Mouse (Mus musculus) megakaryocyte progenitor cell, adult 5-6 weeks (primary cell): ENCODE data around the gene Vwa5a. TPM values are rescaled to one million over a fixed set of nuclear protein-coding genes. Genes with fewer than 3 reads are reported as not detected.

ENCODE experiments used
- ATAC-seq: replicated peaks from 2 replicates; pipeline ENCODE4 v1.8.0; 2016; ENCODE audit warnings: mild to moderate bottlenecking, moderate TSS enrichment, inconsistent platforms; ENCODE audit not compliant: poor library complexity
- total RNA-seq, 2 experiments: library from RNA; stranded (forward) in 1 of 2; stranded (reverse) in 1 of 2; fragments of 157-497, 149-512 nt in 1 of 2; fragments of 200-1000 nt in 1 of 2; gene quantifications; 2 replicates each; pipeline versions ENCODE4 v1.2.3 to v1.2.4; 2015 to 2017

Gene Vwa5a
- total RNA-seq (2015) (24.6 and 29.1 TPM in 2 replicates), total RNA-seq (2017) (32.7 and 34.7 TPM in 2 replicates)

- peak; percentile 89 for ATAC-seq
Observed at GRCm38 (mm10) chr9:38718102-38718501, at the start of gene Vwa5a. Vwa5a (plus strand) TSS chr9:38718268.

- 0 out of 2 replicates have a peak, but pooled peaks have one; percentile 31 for ATAC-seq
Observed at GRCm38 (mm10) chr9:38672887-38673286, 45.2 kb upstream of the Vwa5a start.

GRCm38 (mm10) chr9:38674501-38674900, 43.6 kb upstream of the Vwa5a start, which contains the start of gene Olfr918:
Olfr918 (minus strand) TSS chr9:38674601.
- no peak for ATAC-seq

- ATAC-seq: peak; percentile 57
Observed at GRCm38 (mm10) chr9:38718927-38719441, 916 bp downstream of the Vwa5a start.

GRCm38 (mm10) chr9:38724044-38724443, 6.0 kb downstream of the Vwa5a start:
- ATAC-seq: peak; percentile 50

GRCm38 (mm10) chr9:38728218-38728617, 10.2 kb downstream of the Vwa5a start:
- peak; percentile 98 for ATAC-seq

- ATAC-seq: peak; percentile 72
Observed at GRCm38 (mm10) chr9:38741408-38741807, 23.3 kb downstream of the Vwa5a start.

GRCm38 (mm10) chr9:38744619-38745315, 26.7 kb downstream of the Vwa5a start:
- ATAC-seq: peak; percentile 86

GRCm38 (mm10) chr9:38751999-38752398, 33.9 kb downstream of the Vwa5a start, which contains the start of gene Olfr920:
Olfr920 (plus strand) TSS chr9:38752299.
- no peak for ATAC-seq

- ATAC-seq: no peak
Observed at GRCm38 (mm10) chr9:38772768-38773167, 54.7 kb downstream of the Vwa5a start, which contains the start of gene Olfr921. Olfr921 (plus strand) TSS chr9:38773068.

GRCm38 (mm10) chr9:38792689-38793088, 74.6 kb downstream of the Vwa5a start:
- no peak for ATAC-seq

Other genes starting within 250 kb of the Vwa5a start
- not detected in 2 replicates for gene Olfr905, start 247.2 kb upstream of the Vwa5a start, total RNA-seq (2015)
- not detected in 2 replicates for gene Olfr905, start 247.2 kb upstream of the Vwa5a start, total RNA-seq (2017)
- gene Olfr906, start 231.2 kb upstream of the Vwa5a start, total RNA-seq (2015): not detected in 2 replicates
- gene Olfr906, start 231.2 kb upstream of the Vwa5a start, total RNA-seq (2017): not detected in 2 replicates
- gene Olfr907, start 222.5 kb upstream of the Vwa5a start, total RNA-seq (2015): not detected in 2 replicates
- not detected in 2 replicates for gene Olfr907, start 222.5 kb upstream of the Vwa5a start, total RNA-seq (2017)
- gene Olfr911-ps1, start 196.7 kb upstream of the Vwa5a start, total RNA-seq (2015): not detected in 2 replicates
- gene Olfr911-ps1, start 196.7 kb upstream of the Vwa5a start, total RNA-seq (2017): not detected in 2 replicates
- gene Olfr910, start 180.4 kb upstream of the Vwa5a start, total RNA-seq (2015): not detected in 2 replicates
- gene Olfr910, start 180.4 kb upstream of the Vwa5a start, total RNA-seq (2017): not detected in 2 replicates
- not detected in 2 replicates for gene Olfr912, start 138.1 kb upstream of the Vwa5a start, total RNA-seq (2015)
- not detected in 2 replicates for gene Olfr912, start 138.1 kb upstream of the Vwa5a start, total RNA-seq (2017)
- gene Olfr913, start 125.5 kb upstream of the Vwa5a start, total RNA-seq (2015): not detected in 2 replicates
- gene Olfr913, start 125.5 kb upstream of the Vwa5a start, total RNA-seq (2017): not detected in 2 replicates
- gene Olfr914, start 113.2 kb upstream of the Vwa5a start, total RNA-seq (2015): not detected in 2 replicates
- not detected in 2 replicates for gene Olfr914, start 113.2 kb upstream of the Vwa5a start, total RNA-seq (2017)
- not detected in 2 replicates for gene Olfr916, start 58.4 kb upstream of the Vwa5a start, total RNA-seq (2015)
- gene Olfr916, start 58.4 kb upstream of the Vwa5a start, total RNA-seq (2017): not detected in 2 replicates
- not detected in 2 replicates for gene Olfr917, start 52.4 kb upstream of the Vwa5a start, total RNA-seq (2015)
- not detected in 2 replicates for gene Olfr917, start 52.4 kb upstream of the Vwa5a start, total RNA-seq (2017)
- gene Olfr918, start 43.7 kb upstream of the Vwa5a start, total RNA-seq (2015): not detected in 2 replicates
- not detected in 2 replicates for gene Olfr918, start 43.7 kb upstream of the Vwa5a start, total RNA-seq (2017)
- not detected in 2 replicates for gene Olfr919, start 14.6 kb upstream of the Vwa5a start, total RNA-seq (2015)
- not detected in 2 replicates for gene Olfr919, start 14.6 kb upstream of the Vwa5a start, total RNA-seq (2017)
- gene Olfr920, start 34.0 kb downstream of the Vwa5a start, total RNA-seq (2015): 0.10 and 0.49 TPM in 2 replicates
- gene Olfr920, start 34.0 kb downstream of the Vwa5a start, total RNA-seq (2017): 0.20 TPM in 1 of 2 replicates, not detected in the other
- gene Olfr921, start 54.8 kb downstream of the Vwa5a start, total RNA-seq (2015): not detected in 2 replicates
- not detected in 2 replicates for gene Olfr921, start 54.8 kb downstream of the Vwa5a start, total RNA-seq (2017)
- not detected in 2 replicates for gene Olfr922, start 96.3 kb downstream of the Vwa5a start, total RNA-seq (2015)
- not detected in 2 replicates for gene Olfr922, start 96.3 kb downstream of the Vwa5a start, total RNA-seq (2017)
- not detected in 2 replicates for gene Olfr923, start 108.3 kb downstream of the Vwa5a start, total RNA-seq (2015)
- not detected in 2 replicates for gene Olfr923, start 108.3 kb downstream of the Vwa5a start, total RNA-seq (2017)
- not detected in 2 replicates for gene Olfr924, start 126.2 kb downstream of the Vwa5a start, total RNA-seq (2015)
- gene Olfr924, start 126.2 kb downstream of the Vwa5a start, total RNA-seq (2017): not detected in 2 replicates
- gene Olfr26, start 136.8 kb downstream of the Vwa5a start, total RNA-seq (2015): not detected in 2 replicates
- gene Olfr26, start 136.8 kb downstream of the Vwa5a start, total RNA-seq (2017): not detected in 2 replicates
- gene Olfr926, start 158.9 kb downstream of the Vwa5a start, total RNA-seq (2015): not detected in 2 replicates
- not detected in 2 replicates for gene Olfr926, start 158.9 kb downstream of the Vwa5a start, total RNA-seq (2017)
- gene Olfr930, start 211.5 kb downstream of the Vwa5a start, total RNA-seq (2015): not detected in 2 replicates
- gene Olfr930, start 211.5 kb downstream of the Vwa5a start, total RNA-seq (2017): not detected in 2 replicates